Mouse (Mus musculus): ENCODE measurements at regions not wholly inside any gene's neighbourhood (a gene's known extent, or its start where the extent isn't known, plus 50 kb on each side); places are given as distances from the start of the nearest gene placed in this dataset.

GRCm38 (mm10) chr6:34246512-34246911 lies 69.6 kb upstream of the Slc35b4 start:
- DNase-seq (ENCODE audit: low spot score) = no peak

- DNase-seq (ENCODE audit: low spot score) = no peak
Measured at GRCm38 (mm10) chr6:34243001-34243400, 66.1 kb upstream of the Slc35b4 start.

- DNase-seq (ENCODE audit: low spot score) = no peak
Measured at GRCm38 (mm10) chr6:34242486-34242885, 65.6 kb upstream of the Slc35b4 start.

GRCm38 (mm10) chr6:34235132-34235531 lies 58.2 kb upstream of the Slc35b4 start:
- no peak for DNase-seq (ENCODE audit: low spot score)

GRCm38 (mm10) chr6:34234443-34235020 lies 57.6 kb upstream of the Slc35b4 start:
- DNase-seq (ENCODE audit: low spot score) = no peak

- DNase-seq (ENCODE audit: low spot score) = peak; percentile 66
Measured at GRCm38 (mm10) chr6:34230768-34231381, 54.0 kb upstream of the Slc35b4 start.

GRCm38 (mm10) chr6:34227131-34227530 lies 50.2 kb upstream of the Slc35b4 start:
- no peak for DNase-seq (ENCODE audit: low spot score)

Data from layer of hippocampus, adult 11-12 months (tissue).